Mouse (Mus musculus) embryonic fibroblast, embryonic 13.5 days (primary cell): ENCODE results near the gene Rassf1.

Source experiments
- CTCF ChIP-seq: IDR thresholded peaks from 2 replicates; pipeline ENCODE4 v1.5.1; 2011; ENCODE audit warnings: mild to moderate bottlenecking, control low read depth, low read length, moderate library complexity, borderline replicate concordance; ENCODE audit not compliant: insufficient read depth
- POLR2A ChIP-seq: IDR thresholded peaks from 2 replicates; pipeline ENCODE4 v1.6.1; 2011; ENCODE audit warnings: low read depth, mild to moderate bottlenecking, control low read depth, low read length, moderate library complexity

- TF ChIP-seq POLR2A (no peak), CTCF (no peak)
Observed at GRCm38 (mm10) chr9:107538711-107539110, 12.6 kb upstream of the Rassf1 start.
